ENCODE assay signal across 10 mouse cellular contexts in the genomic region with DNA sequence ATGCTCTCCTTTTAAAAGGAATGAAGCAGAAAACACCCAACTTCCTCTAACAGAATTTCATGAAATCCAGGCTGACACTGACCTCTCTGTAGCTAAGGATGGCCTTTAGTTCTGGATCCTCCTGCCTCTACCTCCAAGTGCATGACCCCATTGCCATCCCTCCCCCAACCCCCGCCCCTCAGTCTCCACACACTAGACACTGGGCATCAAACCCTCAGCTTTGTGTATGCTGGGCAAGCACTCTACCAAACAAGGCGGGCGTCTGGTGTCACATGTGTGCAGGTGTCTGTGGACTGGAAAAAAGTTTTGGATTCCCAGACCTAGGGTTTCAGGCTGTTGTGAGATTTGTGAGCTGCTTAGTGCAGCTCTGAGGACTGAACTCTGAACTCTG. TPM values are rescaled to one million over a fixed set of nuclear protein-coding genes. Genes with fewer than 3 reads are reported as not detected.
DNase-seq lines count a peak whose midpoint lies in the region; ATAC-seq and TF ChIP-seq lines count a peak whose summit lies in the region.
"Had no signal": no experiment of that assay in that cellular context is flagged by ENCODE, and none has a peak within 500 bp of the region (broad histone marks: within the 10 kb centered on the region; RNA-seq: fewer than 3 reads in every experiment).

No protein-coding gene starts in this region.

- H3K4me1 ChIP-seq in heart, embryonic 13.5 days, result peaks cover 11% of the 10 kb centered on the region
- peaks cover 4% of the 10 kb centered on the region; the same call in 1 of the 2 replicates for H3K4me1 ChIP-seq in heart, embryonic 11.5 days (ENCODE audit: control insufficient read depth, insufficient read depth, low read length)
- peaks cover 18% of the 10 kb centered on the region for H3K4me1 ChIP-seq in forebrain, embryonic 13.5 days
- peaks cover 16% of the 10 kb centered on the region for H3K4me1 ChIP-seq in liver, embryonic 13.5 days (replicated peaks)
- H3K4me1 ChIP-seq in neural tube, embryonic 15.5 days, result peaks cover 11% of the 10 kb centered on the region
- no peaks in the 10 kb centered on the region for H3K4me1 ChIP-seq in cerebellum, adult 2 months (ENCODE audit: control insufficient read depth, insufficient read depth, low read length)

- WGBS in heart, embryonic 13.5 days, result 67% methylated on average over 3 of the region's 3 CpGs
- 70% methylated on average over 3 of the region's 3 CpGs for WGBS in heart, embryonic 11.5 days (ENCODE audit: insufficient replicate concordance)
- 49% methylated on average over 3 of the region's 3 CpGs for WGBS in forebrain, embryonic 13.5 days
- WGBS in liver, embryonic 13.5 days (ENCODE audit: insufficient replicate concordance), result 40% methylated on average over 3 of the region's 3 CpGs
- WGBS in neural tube, embryonic 15.5 days, result 40% methylated on average over 3 of the region's 3 CpGs
- 65% methylated on average over 3 of the region's 3 CpGs for WGBS in cerebellum, adult 2 months

- DNase-seq in liver, embryonic 13.5 days, result no peak
- DNase-seq in gastrocnemius, postnatal 4 days (ENCODE audit: low spot score in 2 of 2), result no peak
- DNase-seq in adrenal gland, adult 18-20 months (ENCODE audit: low spot score in 2 of 2), result no peak
- no peak for DNase-seq in cerebellum, adult 2 months
- DNase-seq: cerebellum, adult 9-10 months had no signal

- H3K27me3 ChIP-seq in heart, embryonic 13.5 days (replicated peaks), result no peaks in the 10 kb centered on the region
- no peaks in the 10 kb centered on the region for H3K27me3 ChIP-seq in heart, embryonic 11.5 days (ENCODE audit: control insufficient read depth, insufficient read depth, low read length)
- H3K27me3 ChIP-seq in forebrain, embryonic 13.5 days, result no peaks in the 10 kb centered on the region
- H3K27me3 ChIP-seq in liver, embryonic 13.5 days, result no peaks in the 10 kb centered on the region
- H3K27me3 ChIP-seq in neural tube, embryonic 15.5 days (replicated peaks), result no peaks in the 10 kb centered on the region
- no peaks in the 10 kb centered on the region for H3K27me3 ChIP-seq in cerebellum, adult 2 months (ENCODE audit: control insufficient read depth, insufficient read depth, low read length)
- H3K27me3 ChIP-seq: lung, embryonic 15.5 days had no signal

- peak overlapping the region; percentile 31; the same call in 1 of the 2 replicates for H3K4me2 ChIP-seq in heart, embryonic 13.5 days
- no peak overlapping the region for H3K4me2 ChIP-seq in heart, embryonic 11.5 days
- peak overlapping the region; percentile 22; the same call in 1 of the 2 replicates for H3K4me2 ChIP-seq in forebrain, embryonic 13.5 days
- H3K4me2 ChIP-seq in liver, embryonic 13.5 days, result no peak overlapping the region
- H3K4me2 ChIP-seq in neural tube, embryonic 15.5 days, result 0 out of 2 replicates have a peak overlapping the region, but pooled peaks have one; percentile 27
- H3K4me2 ChIP-seq: lung, embryonic 15.5 days had no signal

- H3K36me3 ChIP-seq in heart, embryonic 13.5 days, result no peaks in the 10 kb centered on the region
- no peaks in the 10 kb centered on the region for H3K36me3 ChIP-seq in heart, embryonic 11.5 days (ENCODE audit: control insufficient read depth, insufficient read depth, low read length)
- no peaks in the 10 kb centered on the region for H3K36me3 ChIP-seq in forebrain, embryonic 13.5 days (ENCODE audit: poor library complexity, severe bottlenecking)
- H3K36me3 ChIP-seq in liver, embryonic 13.5 days, result no peaks in the 10 kb centered on the region
- H3K36me3 ChIP-seq in neural tube, embryonic 15.5 days, result no peaks in the 10 kb centered on the region
- H3K36me3 ChIP-seq: lung, embryonic 15.5 days had no signal

- no peak overlapping the region for H3K27ac ChIP-seq in heart, embryonic 13.5 days (replicated peaks)
- no peak overlapping the region for H3K27ac ChIP-seq in heart, embryonic 11.5 days (ENCODE audit: low read depth, low read length)
- H3K27ac ChIP-seq in forebrain, embryonic 13.5 days, result peak overlapping the region; percentile 91
- peak overlapping the region; percentile 41; the same call in 1 of the 2 replicates for H3K27ac ChIP-seq in liver, embryonic 13.5 days
- H3K27ac ChIP-seq in neural tube, embryonic 15.5 days (replicated peaks), result peak overlapping the region; percentile 72
- no peak overlapping the region; the same call in 1 of the 2 replicates for H3K27ac ChIP-seq in cerebellum, adult 2 months (ENCODE audit: insufficient read depth, low read length)
- H3K27ac ChIP-seq: lung, embryonic 15.5 days had no signal

- H3K9ac ChIP-seq in heart, embryonic 13.5 days, result peak overlapping the region; percentile 37; the same call in 1 of the 2 replicates
- no peak overlapping the region for H3K9ac ChIP-seq in heart, embryonic 11.5 days (ENCODE audit: low read depth, low read length)
- H3K9ac ChIP-seq in forebrain, embryonic 13.5 days, result no peak overlapping the region
- H3K9ac ChIP-seq in liver, embryonic 13.5 days, result no peak overlapping the region
- no peak overlapping the region for H3K9ac ChIP-seq in neural tube, embryonic 15.5 days (replicated peaks)
- H3K9ac ChIP-seq: lung, embryonic 15.5 days had no signal

- TF ChIP-seq POLR2A in cerebellum, adult 2 months (IDR thresholded peaks at IDR 0.05; ENCODE audit: borderline replicate concordance, insufficient read depth, low read length), result no peak

- no peak for TF ChIP-seq CTCF in cerebellum, adult 2 months (IDR thresholded peaks at IDR 0.05; ENCODE audit: borderline replicate concordance, insufficient read depth, low read depth, low read length)

- H3K4me3 ChIP-seq in heart, embryonic 13.5 days, result no peak overlapping the region
- H3K4me3 ChIP-seq in heart, embryonic 11.5 days (ENCODE audit: low read depth, low read length), result no peak overlapping the region
- H3K4me3 ChIP-seq in forebrain, embryonic 13.5 days, result no peak overlapping the region
- H3K4me3 ChIP-seq in liver, embryonic 13.5 days (replicated peaks), result no peak overlapping the region
- H3K4me3 ChIP-seq in neural tube, embryonic 15.5 days (replicated peaks), result no peak overlapping the region
- no peak overlapping the region for H3K4me3 ChIP-seq in cerebellum, adult 2 months (replicated peaks; ENCODE audit: insufficient read depth, low read depth, low read length)
- H3K4me3 ChIP-seq: lung, embryonic 15.5 days had no signal

- no peaks in the 10 kb centered on the region for H3K9me3 ChIP-seq in heart, embryonic 13.5 days
- H3K9me3 ChIP-seq in heart, embryonic 11.5 days (replicated peaks; ENCODE audit: control insufficient read depth, low read length), result no peaks in the 10 kb centered on the region
- H3K9me3 ChIP-seq in forebrain, embryonic 13.5 days (replicated peaks), result no peaks in the 10 kb centered on the region
- H3K9me3 ChIP-seq in liver, embryonic 13.5 days (replicated peaks), result no peaks in the 10 kb centered on the region
- no peaks in the 10 kb centered on the region for H3K9me3 ChIP-seq in neural tube, embryonic 15.5 days (replicated peaks)
- H3K9me3 ChIP-seq: lung, embryonic 15.5 days had no signal

- ATAC-seq in heart, embryonic 13.5 days (ENCODE audit: extremely low read depth, insufficient number of reproducible peaks, low FRiP score, low TSS enrichment), result no peak
- no peak for ATAC-seq in heart, embryonic 11.5 days (replicated peaks; ENCODE audit: insufficient number of reproducible peaks, low FRiP score, low TSS enrichment)
- ATAC-seq in forebrain, embryonic 13.5 days, result peak; percentile 57
- no peak for ATAC-seq in liver, embryonic 13.5 days (ENCODE audit: low read depth)
- peak; percentile 74 for ATAC-seq in neural tube, embryonic 15.5 days (ENCODE audit: low FRiP score)

RNA-seq across cellular contexts. Expression of a gene that starts 9.0 kb away (rescaled TPM):
- 0.09 and 0.36 TPM in 2 replicates for polyA plus RNA-seq in heart, embryonic 13.5 days (2015; fragmentation: Nextera tagmentation; extraction: Ambion mirVana)
- polyA plus RNA-seq in heart, embryonic 11.5 days (2014; fragmentation: Nextera tagmentation; extraction: Ambion mirVana), result 0.07 and 0.10 TPM in 2 replicates
- polyA plus RNA-seq in forebrain, embryonic 13.5 days (2015; fragmentation: Nextera tagmentation; extraction: Ambion mirVana), result 0.68 and 0.97 TPM in 2 replicates
- polyA plus RNA-seq in liver, embryonic 13.5 days (2015; fragmentation: Nextera tagmentation; extraction: Ambion mirVana), result not detected in 2 replicates
- polyA plus RNA-seq in neural tube, embryonic 15.5 days (2015; fragmentation: Nextera tagmentation; extraction: Ambion mirVana), result 2.9 and 3.2 TPM in 2 replicates
- total RNA-seq in gastrocnemius, postnatal 4 days (2021), result 1 to 10 TPM; 1.3 to 1.7 TPM
- under 1 TPM; 0.26 to 0.50 TPM for total RNA-seq in adrenal gland, adult 18-20 months (2021)
- polyA plus RNA-seq in cerebellum, adult 2 months (2012; rRNA removed), result 21.2 and 21.6 TPM in 2 replicates

Comparison
In these comparisons a context has a peak if more than half of its experiments do, and no peak if none do; other contexts are left out.
1. H3K4me2 ChIP-seq: peak in heart, embryonic 13.5 days (single experiment), forebrain, embryonic 13.5 days (single experiment) and neural tube, embryonic 15.5 days (single experiment); none in heart, embryonic 11.5 days (single experiment) and liver, embryonic 13.5 days (single experiment).
2. ATAC-seq: peak in forebrain, embryonic 13.5 days (single experiment) and neural tube, embryonic 15.5 days (single experiment); none in heart, embryonic 13.5 days (single experiment), heart, embryonic 11.5 days (single experiment) and liver, embryonic 13.5 days (single experiment).
3. H3K27ac ChIP-seq: peak in forebrain, embryonic 13.5 days (single experiment), liver, embryonic 13.5 days (single experiment) and neural tube, embryonic 15.5 days (single experiment); none in heart, embryonic 13.5 days (single experiment), heart, embryonic 11.5 days (single experiment) and cerebellum, adult 2 months (single experiment).